Mouse (Mus musculus) small intestine, adult 2 months (tissue): ENCODE data around the gene Naaladl1. TPM values are rescaled to one million over a fixed set of nuclear protein-coding genes. Genes with fewer than 3 reads are reported as not detected.
A peak's percentile ranks its signal among the peaks of the same experiment; 100 is the strongest.

Experiments
- H3K27ac ChIP-seq: fragments of 200-500 bp; 2 replicates; pipeline ENCODE4 v1.5.1; 2012; ENCODE audit warnings: low read depth, low read length, control low read depth, inconsistent platforms; ENCODE audit not compliant: insufficient read depth
- H3K27me3 ChIP-seq: fragments of 200-500 bp; 2 replicates; pipeline ENCODE4 v1.6.1; 2012; ENCODE audit warnings: mild to moderate bottlenecking, moderate library complexity, low read length, inconsistent platforms; ENCODE audit not compliant: control insufficient read depth, insufficient read depth
- H3K36me3 ChIP-seq: fragments of 200-500 bp; 2 replicates; pipeline ENCODE4 v1.6.1; 2012; ENCODE audit warnings: mild to moderate bottlenecking, low read length, control low read depth, inconsistent platforms; ENCODE audit not compliant: control insufficient read depth, insufficient read depth
- H3K4me1 ChIP-seq: fragments of 200-500 bp; 2 replicates; pipeline ENCODE4 v1.6.1; 2012; ENCODE audit warnings: low read length, inconsistent platforms, mixed read lengths; ENCODE audit not compliant: control insufficient read depth, insufficient read depth, insufficient read length
- H3K4me3 ChIP-seq: fragments of 200-500 bp; 2 replicates; pipeline ENCODE4 v1.5.1; 2012; ENCODE audit warnings: low read depth, mild to moderate bottlenecking, control low read depth, inconsistent platforms, low read length, moderate library complexity
- CTCF ChIP-seq: fragments of 200-500 bp; IDR thresholded peaks from 2 replicates; pipeline ENCODE4 v1.5.1; 2012; ENCODE audit warnings: low read depth, mild to moderate bottlenecking, control low read depth, inconsistent platforms, low read length, moderate library complexity, mixed read lengths; ENCODE audit not compliant: insufficient replicate concordance, insufficient read length; ENCODE audit errors: extremely low read depth
- POLR2A ChIP-seq: fragments of 200-500 bp; IDR thresholded peaks from 2 replicates; pipeline ENCODE4 v1.6.1; 2012; ENCODE audit warnings: low read depth, mild to moderate bottlenecking, control low read depth, inconsistent platforms, low read length, moderate library complexity
- WGBS: fragments of 180-500 bp; shearing (Covaris S2); methylation state at CpG from one replicate; pipeline ENCODE4 v1.1.7; 2018; 5-methylcytosine and 5-hydroxymethylcytosine counted together
- polyA plus RNA-seq: library from polyadenylated mRNA; depleted of rRNA; stranded (reverse); fragments of >200 nt; gene quantifications from 2 replicates; pipeline ENCODE4 v1.2.3, GENCODE M21; 2012

The Naaladl1 gene
- polyA plus RNA-seq, 1 experiment = 1,874 TPM

GRCm38 (mm10) chr19:6082156-6082555, 23.4 kb upstream of the Naaladl1 start, which contains the start of gene Gm28374:
Gm28374 (minus strand) TSS chr19:6082256.
- Histone ChIP-seq H3K36me3 (peaks cover 26% of the 10 kb centered on the region), H3K27ac (no peak within 1 kb of the TSS), H3K4me3 (no peak within 1 kb of the TSS), H3K4me1 (peaks cover 3% of the 10 kb centered on the region), H3K27me3 (no peaks in the 10 kb centered on the region)
- no peak for TF ChIP-seq CTCF
- TF ChIP-seq POLR2A = no peak
- 88% methylated on average over 9 of the region's 9 CpGs for WGBS

- peaks cover 27% of the 10 kb centered on the region for H3K36me3 ChIP-seq
These were observed 20.9 kb upstream of the Naaladl1 start, which contains the start of the genes Zfpl1 and Cdca5 for GRCm38 (mm10) chr19:6084478-6085248. Zfpl1 (minus strand) TSS chr19:6084956. Cdca5 (plus strand) TSS chr19:6084983.

GRCm38 (mm10) chr19:6085417-6085879, 20.1 kb upstream of the Naaladl1 start:
- peaks cover 8% of the 10 kb centered on the region for H3K4me1 ChIP-seq
- TF ChIP-seq CTCF (no peak), POLR2A (0 out of 2 replicates have a peak, but pooled peaks have one; percentile 3)
- H3K4me3 ChIP-seq = peak overlapping the region; percentile 74
- H3K36me3 ChIP-seq = peaks cover 22% of the 10 kb centered on the region
- no peaks in the 10 kb centered on the region for H3K27me3 ChIP-seq
- H3K27ac ChIP-seq = 0 out of 2 replicates have a peak overlapping the region, but pooled peaks have one; percentile 9
- WGBS = under 1% methylated on average over 17 of the region's 17 CpGs

More at GRCm38 (mm10) chr19:6084478-6085248, 20.9 kb upstream of the Naaladl1 start, which contains the start of the genes Zfpl1 and Cdca5:
- H3K27ac ChIP-seq = 0 out of 2 replicates have a peak within 1 kb of the TSS, but pooled peaks have one; percentile 9
- TF ChIP-seq POLR2A = peak; percentile 51; the same call in 1 of the 2 replicates
- no peak for TF ChIP-seq CTCF
- peak within 1 kb of the TSS; percentile 74 for H3K4me3 ChIP-seq
- H3K27me3 ChIP-seq = no peaks in the 10 kb centered on the region
- WGBS = under 1% methylated on average over 58 of the region's 58 CpGs
- peaks cover 8% of the 10 kb centered on the region for H3K4me1 ChIP-seq

- Histone ChIP-seq H3K36me3 (peaks cover 1% of the 10 kb centered on the region; the same call in 1 of the 2 replicates), H3K4me1 (peaks cover 6% of the 10 kb centered on the region), H3K27me3 (no peaks in the 10 kb centered on the region), H3K27ac (no peak overlapping the region), H3K4me3 (no peak overlapping the region)
- no peak for TF ChIP-seq CTCF
- TF ChIP-seq POLR2A = no peak
- WGBS = 75% methylated on average over 13 of the region's 13 CpGs
These were observed 16.7 kb upstream of the Naaladl1 start for GRCm38 (mm10) chr19:6088841-6089240.

- Histone ChIP-seq H3K4me1 (no peaks in the 10 kb centered on the region), H3K27me3 (no peaks in the 10 kb centered on the region), H3K27ac (no peak within 1 kb of the TSS), H3K4me3 (no peak within 1 kb of the TSS), H3K36me3 (peaks cover 1% of the 10 kb centered on the region; the same call in 1 of the 2 replicates)
- TF ChIP-seq CTCF (no peak), POLR2A (no peak)
- 86% methylated on average over 7 of the region's 7 CpGs for WGBS
These were observed 11.5 kb upstream of the Naaladl1 start, which contains the start of gene AC131692.1 for GRCm38 (mm10) chr19:6094119-6094518. AC131692.1 (plus strand) TSS chr19:6094419.

- WGBS = 83% methylated on average over 3 of the region's 3 CpGs
- Histone ChIP-seq H3K27ac (no peak overlapping the region), H3K36me3 (no peaks in the 10 kb centered on the region), H3K4me1 (peaks cover 8% of the 10 kb centered on the region), H3K27me3 (no peaks in the 10 kb centered on the region), H3K4me3 (no peak overlapping the region)
- no peak for TF ChIP-seq POLR2A
- no peak for TF ChIP-seq CTCF
These were observed 7.7 kb upstream of the Naaladl1 start for GRCm38 (mm10) chr19:6097847-6098246.

- no peaks in the 10 kb centered on the region for H3K27me3 ChIP-seq
- WGBS = 83% methylated on average over 6 of the region's 6 CpGs
- H3K4me3 ChIP-seq = no peak overlapping the region
- no peaks in the 10 kb centered on the region for H3K36me3 ChIP-seq
- H3K27ac ChIP-seq = no peak overlapping the region
- no peak for TF ChIP-seq POLR2A
- TF ChIP-seq CTCF = no peak
- peaks cover 19% of the 10 kb centered on the region for H3K4me1 ChIP-seq
These were observed 4.4 kb upstream of the Naaladl1 start for GRCm38 (mm10) chr19:6101186-6101585.
